Mouse (Mus musculus) embryonic facial prominence, embryonic 15.5 days (tissue): Measurements from ENCODE around the gene Parl. TPM values are rescaled to one million over a fixed set of nuclear protein-coding genes. Genes with fewer than 3 reads are reported as not detected.

Experiments used
- ATAC-seq: fragments of 200-750 bp; cut with Nextera tagmentation; 2 replicates; pipeline ENCODE4 v1.8.0; 2017; ENCODE audit warnings: low read depth, moderate TSS enrichment; ENCODE audit not compliant: insufficient number of reproducible peaks, low FRiP score, low TSS enrichment
- H3K27ac ChIP-seq: fragments of 300-500 bp; sonication (generic); replicated peaks from 2 replicates; pipeline ENCODE4 v1.5.1; 2015; ENCODE audit warnings: mild to moderate bottlenecking, inconsistent platforms
- H3K27me3 ChIP-seq: fragments of 300-500 bp; sonication (generic); 2 replicates; pipeline ENCODE4 v1.6.1; 2015; ENCODE audit warnings: inconsistent platforms
- H3K36me3 ChIP-seq: fragments of 300-500 bp; sonication (generic); 2 replicates; pipeline ENCODE4 v1.6.1; 2015; ENCODE audit warnings: mild to moderate bottlenecking, inconsistent platforms
- H3K4me1 ChIP-seq: fragments of 300-500 bp; sonication (generic); 2 replicates; pipeline ENCODE4 v1.6.1; 2015; ENCODE audit warnings: inconsistent platforms
- H3K4me2 ChIP-seq: fragments of 300-500 bp; sonication (generic); replicated peaks from 2 replicates; pipeline ENCODE4 v1.6.1; 2015; ENCODE audit warnings: mild to moderate bottlenecking, inconsistent platforms
- H3K4me3 ChIP-seq: fragments of 300-500 bp; sonication (generic); replicated peaks from 2 replicates; pipeline ENCODE4 v1.5.1; 2015; ENCODE audit warnings: mild to moderate bottlenecking, inconsistent platforms
- H3K9ac ChIP-seq: fragments of 300-500 bp; sonication (generic); 2 replicates; pipeline ENCODE4 v1.6.1; 2015; ENCODE audit warnings: inconsistent platforms
- H3K9me3 ChIP-seq: fragments of 300-500 bp; sonication (generic); replicated peaks from 2 replicates; pipeline ENCODE4 v1.6.1; 2016; ENCODE audit warnings: inconsistent platforms
- WGBS: fragments of 180-500 bp; shearing (Covaris S2); methylation state at CpG from one replicate; pipeline ENCODE4 v1.1.7; 2015; 5-methylcytosine and 5-hydroxymethylcytosine counted together
- polyA plus RNA-seq: library from polyadenylated mRNA; unstranded; fragments of >200 nt; fragmentation: Nextera tagmentation; extraction: Ambion mirVana; gene quantifications from 2 replicates; pipeline ENCODE4 v1.2.1, GENCODE M21; 2015

The Parl gene
- 92.6 and 94.9 TPM in 2 replicates for polyA plus RNA-seq

- Histone ChIP-seq H3K27me3 (no peaks in the 10 kb centered on the region), H3K4me3 (peak within 1 kb of the TSS; percentile 93), H3K4me2 (peak within 1 kb of the TSS; percentile 69), H3K36me3 (peaks cover 4% of the 10 kb centered on the region), H3K9ac (peak within 1 kb of the TSS; percentile 78), H3K4me1 (peaks cover 20% of the 10 kb centered on the region), H3K27ac (peak within 1 kb of the TSS; percentile 74), H3K9me3 (no peaks in the 10 kb centered on the region)
- under 1% methylated on average over 52 of the region's 52 CpGs for WGBS
- ATAC-seq: peak; percentile 83
Observed at GRCm38 (mm10) chr16:20301770-20302649, at the start of gene Parl. TSS of gene Parl (minus strand) at chr16:20302387.

GRCm38 (mm10) chr16:20345464-20345863 is 43.3 kb upstream of the Parl start:
- Histone ChIP-seq H3K4me1 (no peaks in the 10 kb centered on the region), H3K36me3 (peaks cover 40% of the 10 kb centered on the region), H3K9me3 (no peaks in the 10 kb centered on the region), H3K4me2 (no peak overlapping the region), H3K27ac (no peak overlapping the region), H3K27me3 (no peaks in the 10 kb centered on the region), H3K4me3 (no peak overlapping the region), H3K9ac (no peak overlapping the region)
- 84% methylated on average over 1 of the region's 1 CpGs for WGBS
- ATAC-seq: no peak

- no peaks in the 10 kb centered on the region for H3K4me1 ChIP-seq
- no peaks in the 10 kb centered on the region for H3K27me3 ChIP-seq
- no peak for ATAC-seq
- no peaks in the 10 kb centered on the region for H3K9me3 ChIP-seq
- peaks cover 61% of the 10 kb centered on the region for H3K36me3 ChIP-seq
- H3K9ac ChIP-seq: no peak overlapping the region
- WGBS: 98% methylated on average over 3 of the region's 3 CpGs
- H3K27ac ChIP-seq: no peak overlapping the region
- H3K4me2 ChIP-seq: no peak overlapping the region
- H3K4me3 ChIP-seq: no peak overlapping the region
Observed at GRCm38 (mm10) chr16:20338616-20339015, 36.4 kb upstream of the Parl start.

GRCm38 (mm10) chr16:20334918-20335317 is 32.7 kb upstream of the Parl start:
- H3K4me3 ChIP-seq: no peak overlapping the region
- H3K27ac ChIP-seq: no peak overlapping the region
- no peak for ATAC-seq
- H3K9ac ChIP-seq: no peak overlapping the region
- peaks cover 70% of the 10 kb centered on the region for H3K36me3 ChIP-seq
- WGBS: 92% methylated on average over 8 of the region's 8 CpGs
- H3K9me3 ChIP-seq: no peaks in the 10 kb centered on the region
- no peak overlapping the region for H3K4me2 ChIP-seq
- no peaks in the 10 kb centered on the region for H3K4me1 ChIP-seq
- no peaks in the 10 kb centered on the region for H3K27me3 ChIP-seq

- H3K4me1 ChIP-seq: no peaks in the 10 kb centered on the region
- ATAC-seq: no peak
- peaks cover 22% of the 10 kb centered on the region for H3K36me3 ChIP-seq
- no peak overlapping the region for H3K9ac ChIP-seq
- H3K4me2 ChIP-seq: no peak overlapping the region
- H3K4me3 ChIP-seq: no peak overlapping the region
- no peaks in the 10 kb centered on the region for H3K9me3 ChIP-seq
- no peaks in the 10 kb centered on the region for H3K27me3 ChIP-seq
- no peak overlapping the region for H3K27ac ChIP-seq
- 88% methylated on average over 5 of the region's 5 CpGs for WGBS
Observed at GRCm38 (mm10) chr16:20328306-20328705, 26.1 kb upstream of the Parl start.

GRCm38 (mm10) chr16:20325286-20325685 is 23.1 kb upstream of the Parl start, which contains the start of gene Cyp2ab1:
TSS of gene Cyp2ab1 (minus strand) at chr16:20325404.
- Histone ChIP-seq H3K4me1 (no peaks in the 10 kb centered on the region), H3K4me2 (no peak within 1 kb of the TSS), H3K9me3 (no peaks in the 10 kb centered on the region), H3K9ac (no peak within 1 kb of the TSS), H3K27ac (no peak within 1 kb of the TSS), H3K36me3 (peaks cover 2% of the 10 kb centered on the region; the same call in 1 of the 2 replicates), H3K27me3 (no peaks in the 10 kb centered on the region), H3K4me3 (no peak within 1 kb of the TSS)
- WGBS: 74% methylated on average over 5 of the region's 5 CpGs
- ATAC-seq: no peak

- H3K36me3 ChIP-seq: no peaks in the 10 kb centered on the region; the same call in 1 of the 2 replicates
- 71% methylated on average over 5 of the region's 5 CpGs for WGBS
Observed at GRCm38 (mm10) chr16:20323907-20324306, 21.7 kb upstream of the Parl start.

GRCm38 (mm10) chr16:20322274-20322673 is 20.1 kb upstream of the Parl start:
- H3K4me2 ChIP-seq: no peak overlapping the region
- H3K4me3 ChIP-seq: no peak overlapping the region
- whole genome bisulfite sequencing: 85% methylated on average over 4 of the region's 4 CpGs
- no peak overlapping the region for H3K27ac ChIP-seq
- H3K36me3 ChIP-seq: no peaks in the 10 kb centered on the region
- no peak overlapping the region for H3K9ac ChIP-seq
- H3K4me1 ChIP-seq: no peaks in the 10 kb centered on the region
- H3K27me3 ChIP-seq: no peaks in the 10 kb centered on the region
- ATAC-seq: no peak
- H3K9me3 ChIP-seq: no peaks in the 10 kb centered on the region

More at GRCm38 (mm10) chr16:20323907-20324306, 21.7 kb upstream of the Parl start:
- no peaks in the 10 kb centered on the region for H3K4me1 ChIP-seq
- no peak overlapping the region for H3K9ac ChIP-seq
- H3K9me3 ChIP-seq: no peaks in the 10 kb centered on the region
- H3K27ac ChIP-seq: no peak overlapping the region
- no peak overlapping the region for H3K4me3 ChIP-seq
- H3K4me2 ChIP-seq: no peak overlapping the region
- no peak for ATAC-seq
- no peaks in the 10 kb centered on the region for H3K27me3 ChIP-seq

- Histone ChIP-seq H3K9me3 (no peaks in the 10 kb centered on the region), H3K4me1 (no peaks in the 10 kb centered on the region), H3K36me3 (no peaks in the 10 kb centered on the region), H3K27me3 (no peaks in the 10 kb centered on the region), H3K27ac (no peak overlapping the region), H3K4me3 (no peak overlapping the region), H3K9ac (no peak overlapping the region), H3K4me2 (no peak overlapping the region)
- 75% methylated on average over 6 of the region's 6 CpGs for WGBS
- no peak for ATAC-seq
Observed at GRCm38 (mm10) chr16:20316770-20317169, 14.6 kb upstream of the Parl start.

GRCm38 (mm10) chr16:20315266-20315665 is 13.1 kb upstream of the Parl start:
- Histone ChIP-seq H3K4me3 (no peak overlapping the region), H3K36me3 (no peaks in the 10 kb centered on the region), H3K27ac (no peak overlapping the region), H3K9me3 (no peaks in the 10 kb centered on the region), H3K4me2 (no peak overlapping the region), H3K4me1 (no peaks in the 10 kb centered on the region), H3K9ac (no peak overlapping the region), H3K27me3 (no peaks in the 10 kb centered on the region)
- 76% methylated on average over 4 of the region's 4 CpGs for WGBS
- no peak for ATAC-seq

- Histone ChIP-seq H3K4me2 (no peak overlapping the region), H3K9me3 (no peaks in the 10 kb centered on the region), H3K4me1 (no peaks in the 10 kb centered on the region), H3K36me3 (no peaks in the 10 kb centered on the region), H3K4me3 (no peak overlapping the region), H3K27ac (no peak overlapping the region), H3K9ac (no peak overlapping the region), H3K27me3 (no peaks in the 10 kb centered on the region)
- WGBS: 66% methylated on average over 14 of the region's 14 CpGs
- ATAC-seq: no peak
Observed at GRCm38 (mm10) chr16:20312272-20312671, 10.1 kb upstream of the Parl start.
